Mouse (Mus musculus) stomach, postnatal 0 days (tissue): ENCODE measurements around the gene Ubr4. TPM values are rescaled to one million over a fixed set of nuclear protein-coding genes. Genes with fewer than 3 reads are reported as not detected.

Experiments
- ATAC-seq: fragments of 200-750 bp; cut with Nextera tagmentation; 2 replicates; pipeline ENCODE4 v1.8.0; 2017; ENCODE audit not compliant: low FRiP score, low TSS enrichment
- DNase-seq: peaks from one replicate; pipeline ENCODE4 v3.0.0-alpha.2; 2016; ENCODE audit warnings: low spot score
- H3K27ac ChIP-seq: fragments of 300-500 bp; sonication (generic); replicated peaks from 2 replicates; pipeline ENCODE4 v1.5.1; 2014; ENCODE audit warnings: mild to moderate bottlenecking, control low read depth
- H3K27me3 ChIP-seq: fragments of 300-500 bp; sonication (generic); 2 replicates; pipeline ENCODE4 v1.6.1; 2014; ENCODE audit warnings: low read length; ENCODE audit not compliant: control insufficient read depth, insufficient read depth
- H3K36me3 ChIP-seq: fragments of 300-500 bp; sonication (generic); 2 replicates; pipeline ENCODE4 v1.6.1; 2014; ENCODE audit warnings: low read length, mixed read lengths; ENCODE audit not compliant: control insufficient read depth, insufficient read depth
- H3K4me1 ChIP-seq: fragments of 300-500 bp; sonication (generic); replicated peaks from 2 replicates; pipeline ENCODE4 v1.6.1; 2014; ENCODE audit warnings: antibody characterized with exemption; ENCODE audit not compliant: control insufficient read depth, insufficient read depth
- H3K4me2 ChIP-seq: fragments of 300-500 bp; sonication (generic); replicated peaks from 2 replicates; pipeline ENCODE4 v1.6.1; 2014; ENCODE audit warnings: low read depth, mild to moderate bottlenecking, control low read depth, moderate library complexity
- H3K4me3 ChIP-seq: fragments of 300-500 bp; sonication (generic); 2 replicates; pipeline ENCODE4 v1.5.1; 2014; ENCODE audit warnings: low read depth, low read length, control low read depth
- H3K9ac ChIP-seq: fragments of 300-500 bp; sonication (generic); 2 replicates; pipeline ENCODE4 v1.6.1; 2014; ENCODE audit warnings: mild to moderate bottlenecking, low read length, control low read depth, mixed read lengths
- H3K9me3 ChIP-seq: fragments of 300-500 bp; sonication (generic); 2 replicates; pipeline ENCODE4 v1.6.1; 2016; ENCODE audit warnings: low read length; ENCODE audit not compliant: control insufficient read depth
- CTCF ChIP-seq: IDR thresholded peaks from 2 replicates; pipeline ENCODE4 v1.5.1; 2016; ENCODE audit warnings: antibody characterized with exemption, low read depth, mild to moderate bottlenecking, moderate library complexity
- EP300 ChIP-seq: optimal IDR thresholded peaks from 2 replicates; pipeline ENCODE3; 2016; ENCODE audit warnings: antibody characterized with exemption
- WGBS: fragments of 180-500 bp; shearing (Covaris S2); extraction: QIAGEN DNeasy Blood & Tissue Kit; methylation state at CpG from one replicate; pipeline ENCODE4 v1.1.7; 2014; 5-methylcytosine and 5-hydroxymethylcytosine counted together
- polyA plus RNA-seq: library from polyadenylated mRNA; unstranded; fragments of >200 nt; fragmentation: Nextera tagmentation; extraction: Ambion mirVana; gene quantifications from 2 replicates; pipeline ENCODE4 v1.2.1, GENCODE M21; 2015

Ubr4 gene
- polyA plus RNA-seq, 1 experiment from 2014 or later: 32.8 TPM

GRCm38 (mm10) chr4:139470198-139470597 is 117.8 kb downstream of the Ubr4 start:
- Histone ChIP-seq H3K9ac (no peak overlapping the region), H3K27me3 (no peaks in the 10 kb centered on the region), H3K36me3 (peaks cover 65% of the 10 kb centered on the region), H3K4me3 (no peak overlapping the region), H3K4me2 (no peak overlapping the region), H3K27ac (no peak overlapping the region), H3K9me3 (no peaks in the 10 kb centered on the region), H3K4me1 (no peaks in the 10 kb centered on the region)
- ATAC-seq (peak; percentile 76), DNase-seq (peak; percentile 81)
- WGBS: 39% methylated on average over 7 of the region's 7 CpGs
- TF ChIP-seq CTCF: peak; percentile 95
- TF ChIP-seq EP300: no peak

GRCm38 (mm10) chr4:139476663-139477625 is 124.5 kb downstream of the Ubr4 start:
- Histone ChIP-seq H3K4me1 (no peaks in the 10 kb centered on the region), H3K27me3 (no peaks in the 10 kb centered on the region), H3K27ac (no peak overlapping the region), H3K4me3 (no peak overlapping the region), H3K4me2 (no peak overlapping the region), H3K36me3 (peaks cover 43% of the 10 kb centered on the region), H3K9me3 (no peaks in the 10 kb centered on the region), H3K9ac (no peak overlapping the region)
- no peak for DNase-seq
- TF ChIP-seq EP300 (no peak), CTCF (no peak)
- 88% methylated on average over 16 of the region's 16 CpGs for WGBS
- ATAC-seq: no peak

GRCm38 (mm10) chr4:139477983-139478382 is 125.6 kb downstream of the Ubr4 start:
- Histone ChIP-seq H3K4me1 (no peaks in the 10 kb centered on the region), H3K4me3 (no peak overlapping the region), H3K9ac (no peak overlapping the region), H3K27ac (no peak overlapping the region), H3K9me3 (no peaks in the 10 kb centered on the region), H3K36me3 (peaks cover 48% of the 10 kb centered on the region), H3K4me2 (no peak overlapping the region), H3K27me3 (no peaks in the 10 kb centered on the region)
- no peak for ATAC-seq
- no peak for DNase-seq
- TF ChIP-seq EP300: no peak
- TF ChIP-seq CTCF: peak; percentile 52
- 80% methylated on average over 2 of the region's 2 CpGs for WGBS

- no peak overlapping the region for H3K9ac ChIP-seq
- no peak overlapping the region for H3K27ac ChIP-seq
- peaks cover 46% of the 10 kb centered on the region for H3K36me3 ChIP-seq
- H3K4me3 ChIP-seq: no peak overlapping the region
- no peak overlapping the region for H3K4me2 ChIP-seq
- 93% methylated on average over 8 of the region's 8 CpGs for WGBS
- TF ChIP-seq EP300 (no peak), CTCF (no peak)
- ATAC-seq (no peak), DNase-seq (no peak)
- H3K4me1 ChIP-seq: no peaks in the 10 kb centered on the region
- no peaks in the 10 kb centered on the region for H3K27me3 ChIP-seq
- H3K9me3 ChIP-seq: no peaks in the 10 kb centered on the region
Observed at GRCm38 (mm10) chr4:139479176-139479575, 126.8 kb downstream of the Ubr4 start.

- peak overlapping the region; percentile 69 for H3K27ac ChIP-seq
- peak; percentile 84 for ATAC-seq
- H3K4me2 ChIP-seq: no peak overlapping the region
- no peak overlapping the region for H3K4me3 ChIP-seq
- no peak overlapping the region for H3K9ac ChIP-seq
- H3K27me3 ChIP-seq: no peaks in the 10 kb centered on the region
- peak; percentile 66 for DNase-seq
- no peak for TF ChIP-seq EP300
- TF ChIP-seq CTCF: no peak
- no peaks in the 10 kb centered on the region for H3K4me1 ChIP-seq
- H3K9me3 ChIP-seq: no peaks in the 10 kb centered on the region
- peaks cover 47% of the 10 kb centered on the region for H3K36me3 ChIP-seq
- WGBS: 67% methylated on average over 1 of the region's 1 CpGs
Observed at GRCm38 (mm10) chr4:139481400-139481799, 129.0 kb downstream of the Ubr4 start.
